Mouse (Mus musculus) spleen, postnatal 14 days (tissue): Measurements from ENCODE around the gene Ass1.

Source experiments
- DNase-seq, 2 experiments: peaks; one replicate each; pipeline ENCODE4 v3.0.0; 2021 to 2022; ENCODE audit warnings: low spot score in 2 of 2

Gene Ass1

DNA sequence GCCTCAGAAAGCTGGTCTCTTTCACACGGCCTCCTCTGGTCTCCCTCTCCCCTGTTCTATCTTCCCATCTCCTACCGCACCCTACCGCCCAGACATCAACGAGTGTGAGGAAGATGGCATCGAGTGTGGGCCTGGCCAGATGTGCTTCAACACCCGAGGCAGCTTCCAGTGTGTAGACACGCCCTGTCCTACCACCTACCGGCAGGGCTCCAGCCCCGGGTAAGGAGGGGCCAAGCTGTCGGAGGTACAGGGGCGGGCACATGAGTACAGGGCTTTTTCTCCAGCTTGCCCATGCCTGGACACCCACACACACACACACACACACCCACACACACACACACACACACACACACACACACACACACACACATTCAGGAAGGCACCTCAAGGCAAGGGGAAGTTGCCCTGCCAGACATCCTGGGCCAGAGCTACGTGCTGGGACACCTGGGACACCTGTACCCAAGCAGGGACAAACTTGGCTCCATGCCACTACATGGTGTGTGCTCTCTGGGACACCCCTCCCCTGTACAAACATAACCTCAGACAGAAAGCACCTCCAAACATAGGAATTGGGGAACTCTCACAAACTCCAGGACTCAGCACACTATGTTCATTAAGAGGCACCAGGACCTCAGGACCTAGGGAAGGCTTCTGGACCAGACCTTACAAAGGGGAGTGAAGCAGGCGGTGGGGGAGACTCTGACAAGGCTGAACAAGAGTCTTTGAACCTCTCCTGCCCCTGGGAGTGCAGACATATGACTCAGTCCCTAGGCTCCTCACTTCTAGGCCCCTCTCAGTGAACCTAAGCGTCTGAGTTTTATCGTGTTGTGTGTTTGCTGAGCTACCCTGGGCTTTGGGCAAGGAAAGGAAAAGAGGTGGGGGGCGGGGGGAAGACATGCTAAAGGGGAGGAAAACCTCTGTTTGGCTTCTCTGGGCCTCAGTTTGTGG, 10.7 kb upstream of the Ass1 start:
- DNase-seq: no peak

DNA sequence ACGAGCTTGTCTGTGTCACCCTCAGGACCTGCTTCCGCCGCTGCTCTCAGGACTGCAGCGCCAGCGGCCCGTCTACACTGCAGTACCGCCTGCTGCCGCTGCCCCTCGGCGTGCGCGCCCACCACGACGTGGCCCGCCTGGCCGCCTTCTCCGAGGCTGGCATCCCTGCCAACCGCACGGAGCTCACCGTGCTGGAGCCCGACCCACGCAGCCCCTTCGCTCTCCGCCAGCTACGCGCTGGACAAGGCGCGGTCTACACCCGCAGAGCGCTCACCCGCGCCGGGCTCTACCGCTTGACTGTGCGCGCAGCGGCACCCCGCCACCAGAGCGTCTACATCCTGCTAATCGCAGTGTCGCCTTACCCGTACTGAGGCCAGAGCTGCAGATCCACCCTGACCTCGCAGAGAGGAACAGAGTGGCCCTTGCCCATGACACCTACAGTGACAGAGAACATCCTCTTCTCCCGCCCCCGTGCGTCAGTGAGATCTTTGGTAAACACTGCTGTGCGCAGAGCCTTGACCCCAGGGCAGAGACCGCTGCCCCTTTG, 9.9 kb upstream of the Ass1 start:
- DNase-seq: peak; percentile 24 to 54

DNA sequence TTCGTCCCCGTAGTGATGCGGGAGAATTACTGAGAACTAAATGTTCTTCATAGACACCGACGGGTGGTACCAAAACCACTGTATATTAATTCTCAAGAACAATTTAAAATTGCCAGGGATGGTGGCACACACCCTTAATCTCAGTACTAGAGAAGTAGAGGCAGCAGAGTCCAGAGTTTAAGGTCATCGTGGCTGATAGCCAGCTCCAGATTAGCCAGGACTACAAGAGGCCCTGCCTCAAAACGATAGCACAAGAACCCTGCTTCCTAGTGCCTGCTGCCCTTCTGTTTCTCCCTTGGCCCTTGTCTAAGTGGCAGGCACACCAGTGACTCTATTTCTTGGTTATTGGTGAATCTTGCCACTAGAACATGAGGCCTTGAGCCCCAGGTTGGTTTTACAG, 9.1 kb upstream of the Ass1 start:
- DNase-seq: no peak

DNA sequence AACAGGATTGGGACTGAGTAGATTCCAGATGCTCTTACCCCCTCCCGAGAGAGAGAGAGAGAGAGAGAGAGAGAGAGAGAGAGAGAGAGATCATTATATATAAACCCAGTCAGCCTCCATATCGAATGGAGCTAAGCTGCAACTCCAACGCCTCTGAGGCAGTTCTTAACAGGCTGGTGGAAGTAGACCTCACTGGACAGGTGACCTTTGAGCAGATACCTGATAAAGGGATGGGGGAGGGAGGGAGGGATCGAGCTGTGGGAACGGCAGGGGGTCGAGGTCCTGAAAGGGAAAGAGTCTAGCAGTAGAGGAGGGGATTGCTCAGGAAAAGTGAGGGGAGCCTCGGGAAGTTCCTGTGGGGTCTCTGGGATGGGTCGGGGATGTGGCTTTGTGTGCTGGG, 8.0 kb upstream of the Ass1 start:
- DNase-seq: no peak

DNA sequence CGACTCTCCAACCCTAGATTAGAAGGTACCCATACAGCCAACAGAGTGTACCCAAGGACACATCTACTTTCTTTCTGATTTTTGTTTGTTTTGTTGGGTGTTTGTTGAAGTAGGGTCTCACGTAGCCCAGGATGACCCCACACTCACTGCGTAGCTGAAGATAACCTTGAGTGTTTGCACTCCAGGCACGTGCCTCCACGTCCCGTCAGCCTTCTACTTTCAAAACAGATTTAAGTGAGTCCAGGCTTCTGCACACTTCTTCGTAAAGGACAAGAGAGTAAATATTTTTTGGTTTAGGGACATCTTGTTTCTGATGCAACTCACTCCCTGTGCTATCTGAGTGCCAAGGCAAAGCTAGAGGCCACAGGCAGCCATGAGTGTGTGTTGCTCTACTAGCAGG, 6.8 kb upstream of the Ass1 start:
- DNase-seq: no peak

DNA sequence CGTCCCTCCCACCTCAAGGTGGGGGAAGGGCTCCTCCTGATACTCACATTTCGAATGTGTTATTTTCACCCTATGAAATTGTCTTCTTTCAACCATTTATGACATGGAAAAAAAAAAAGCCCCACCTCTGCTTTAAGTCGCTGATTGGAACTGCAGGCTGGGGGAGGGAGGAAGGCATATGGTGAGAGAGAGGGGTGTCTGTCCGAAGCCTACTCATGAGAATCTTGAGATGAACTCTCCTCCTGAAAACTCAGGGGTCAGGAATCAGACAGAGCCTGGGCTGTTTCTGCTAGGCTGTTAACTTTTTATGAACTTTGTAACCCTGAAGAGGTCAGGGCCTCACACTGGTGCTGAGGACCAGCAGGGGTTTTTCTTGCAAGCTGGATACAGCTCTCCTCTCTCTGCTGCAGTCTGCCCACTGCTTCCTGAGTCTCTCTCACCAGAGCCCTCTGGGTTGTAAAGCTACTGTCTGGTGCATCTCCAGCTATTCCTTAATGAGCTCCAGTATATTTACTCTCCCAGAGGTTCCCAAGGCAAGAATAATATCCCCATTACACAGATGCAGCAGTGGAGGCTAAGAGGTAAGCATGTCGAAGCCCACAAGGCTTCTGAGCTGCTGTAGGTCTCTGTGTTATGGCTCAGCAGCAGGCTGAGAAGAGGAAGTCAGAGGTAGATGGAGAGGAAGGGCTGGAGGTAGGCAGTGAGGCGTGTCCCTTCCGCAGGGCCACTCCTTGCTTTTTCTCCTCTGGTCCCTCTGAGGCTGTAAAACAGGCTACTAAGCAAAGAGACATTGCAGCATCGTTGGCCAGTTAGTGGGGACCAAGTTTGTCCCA, 6.1 kb upstream of the Ass1 start:
- DNase-seq: no peak

DNA sequence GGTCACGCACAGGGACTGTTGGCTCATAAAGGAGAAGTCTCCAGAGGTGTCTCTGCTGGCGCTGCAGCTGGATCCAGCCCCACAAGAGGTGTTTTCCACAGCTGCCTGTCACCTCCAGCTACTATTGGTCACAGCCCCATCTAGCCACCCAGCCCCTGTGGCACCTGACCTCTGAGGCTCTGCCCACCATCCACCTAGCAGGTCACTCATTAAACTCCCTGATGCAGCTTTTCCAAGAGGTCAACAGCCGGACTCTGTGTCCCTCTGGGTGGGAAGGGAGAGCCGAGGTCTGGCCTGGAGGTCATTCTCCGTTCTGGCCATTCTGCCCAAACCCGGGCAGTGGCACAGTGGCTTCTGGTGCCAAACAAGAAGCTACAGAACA, 5.5 kb upstream of the Ass1 start:
- DNase-seq: no peak

DNA sequence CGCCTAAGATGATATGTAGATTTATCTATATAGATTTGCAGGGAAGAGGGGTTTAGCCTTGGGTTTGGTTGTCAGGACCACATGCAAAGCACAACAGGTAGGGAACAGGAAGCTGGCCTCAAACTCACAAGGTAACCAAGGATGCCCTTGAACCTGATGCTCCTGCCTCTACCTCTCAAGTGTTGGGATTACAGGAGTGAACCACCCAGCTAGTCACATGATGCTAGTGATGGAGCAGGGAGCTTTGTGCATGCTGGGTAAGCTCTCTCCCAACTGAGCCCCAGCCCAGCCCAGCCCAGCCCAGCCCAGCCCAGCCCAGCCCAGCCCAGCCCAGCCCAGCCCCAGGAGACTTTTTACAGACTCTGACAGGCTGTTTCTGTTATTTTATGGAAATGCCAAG, 2.5 kb upstream of the Ass1 start:
- no peak for DNase-seq

DNA sequence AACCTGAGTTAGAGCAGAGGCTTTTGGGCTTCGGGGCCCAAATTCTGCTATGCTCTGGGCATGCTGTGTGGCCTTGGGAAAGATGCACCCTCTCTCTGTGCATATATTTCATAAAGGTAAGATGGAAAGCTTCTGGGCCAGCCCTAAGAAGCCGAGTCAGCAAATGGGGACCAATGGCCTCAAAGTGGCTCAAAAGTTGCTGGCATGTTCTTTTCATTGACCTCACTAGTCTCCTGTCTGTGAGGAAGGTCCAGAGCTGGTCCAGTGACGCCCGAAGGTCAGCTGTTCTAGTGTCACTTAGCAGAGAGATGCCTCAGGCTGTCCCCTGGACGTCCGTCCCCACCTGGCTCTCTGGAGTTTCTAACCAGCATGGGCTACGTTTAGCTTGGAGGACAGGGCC, 1.1 kb upstream of the Ass1 start:
- DNase-seq: no peak

DNA sequence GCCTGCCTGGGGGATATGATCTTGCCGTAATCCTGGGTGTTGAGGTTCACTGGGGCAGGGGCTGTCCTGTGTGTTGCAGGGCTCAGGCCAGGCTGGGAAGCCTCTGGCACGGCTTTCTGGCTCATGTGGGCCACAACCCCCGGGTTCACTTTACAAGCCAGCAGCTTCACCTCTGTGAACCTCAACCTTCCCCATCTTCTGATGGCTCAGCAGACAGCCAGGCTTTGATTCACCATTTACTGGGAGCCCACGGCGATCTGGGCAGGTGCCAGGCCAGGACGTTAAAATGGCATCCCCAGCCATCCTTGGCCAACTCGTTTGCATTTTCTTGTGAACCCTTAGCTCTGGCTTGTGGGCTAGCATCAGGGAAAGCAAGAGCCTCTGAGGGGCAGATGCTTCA, 527 bp upstream of the Ass1 start:
- no peak for DNase-seq

DNA sequence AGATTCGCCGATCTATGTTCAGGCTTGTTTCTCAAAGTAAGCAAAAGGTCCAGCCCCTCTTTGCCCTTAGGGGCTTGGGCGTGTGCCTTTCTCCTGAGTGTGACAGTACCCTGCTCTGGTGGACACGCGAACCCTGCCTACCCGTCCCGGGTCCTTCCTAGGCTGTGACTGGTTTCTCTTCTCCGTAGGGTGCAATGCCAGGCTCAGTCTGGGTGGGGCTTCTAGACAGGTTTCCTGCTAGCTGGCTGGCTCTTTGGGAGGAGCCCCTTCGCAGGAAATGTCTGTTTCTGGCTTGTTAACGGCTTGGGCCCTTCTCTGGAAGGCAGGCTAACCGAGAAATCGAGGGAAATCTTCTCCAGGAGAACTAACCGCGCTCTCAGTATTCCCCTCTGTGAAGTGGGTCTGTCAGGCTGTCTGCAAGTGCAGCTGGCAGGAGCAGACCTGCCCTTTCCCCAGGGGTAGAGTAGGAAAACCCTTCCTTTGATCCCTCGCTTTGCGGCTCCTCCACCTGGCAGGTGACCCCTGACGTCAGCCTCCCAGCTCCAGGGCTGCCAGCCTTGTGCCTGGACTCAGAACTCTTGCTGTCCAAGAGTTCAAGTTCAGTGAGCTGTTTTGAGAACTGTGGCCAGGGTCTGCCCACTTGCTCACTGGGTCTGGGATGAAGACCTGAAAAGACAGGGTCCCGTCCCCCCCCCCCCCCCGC, 827 bp downstream of the Ass1 start:
- DNase-seq: no peak

DNA sequence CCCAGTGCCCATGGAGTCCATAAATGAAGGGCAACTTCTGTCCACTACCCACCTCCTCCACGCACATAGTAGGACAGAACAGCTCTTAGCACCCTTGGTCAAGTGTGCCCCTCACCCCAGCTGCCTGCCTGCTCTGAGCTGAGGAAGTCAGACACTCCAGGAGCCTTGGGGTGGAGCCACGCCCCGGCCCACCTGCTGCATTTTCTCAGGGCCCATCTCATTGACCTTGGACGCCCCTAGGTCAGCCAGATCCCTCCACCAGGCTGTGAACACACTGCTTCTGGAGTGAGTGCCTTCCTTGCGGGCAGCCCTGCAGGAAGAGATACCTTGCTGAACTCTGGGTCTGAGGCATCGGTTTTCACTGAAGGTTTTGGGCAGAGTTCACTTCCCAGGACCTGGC, 1.6 kb downstream of the Ass1 start:
- DNase-seq: no peak

DNA sequence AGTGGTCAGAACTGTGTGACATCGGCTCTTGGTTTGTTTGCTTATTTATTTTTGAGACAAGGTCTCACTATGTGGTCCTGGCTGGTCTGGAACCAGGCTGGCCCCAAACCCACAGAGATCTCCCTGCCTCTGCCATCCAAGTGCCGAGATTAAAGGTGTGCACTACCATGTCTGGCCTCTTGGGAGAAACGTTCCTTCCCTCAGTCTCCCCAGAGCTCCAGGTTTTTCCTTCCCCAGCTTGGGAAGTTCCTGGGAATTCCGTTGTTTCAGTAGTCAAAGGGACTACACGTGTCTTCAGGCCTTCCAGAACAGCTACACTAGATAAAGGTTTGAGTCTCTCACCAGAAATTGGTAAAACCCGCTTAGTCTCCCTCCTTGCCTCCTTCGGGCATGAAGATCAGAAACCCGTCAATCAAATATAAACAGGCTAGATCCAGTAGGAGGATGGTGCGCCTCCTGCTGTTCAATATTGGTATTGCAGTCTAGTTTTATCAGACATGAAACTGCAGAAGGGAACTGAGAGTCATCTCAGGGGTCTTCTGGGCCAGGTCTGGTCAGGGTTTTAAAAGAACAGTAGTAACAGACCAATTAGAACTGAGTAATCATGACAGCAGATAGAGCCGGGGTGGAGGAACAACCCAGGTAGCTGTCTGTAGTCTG, 2.5 kb downstream of the Ass1 start:
- peak in 1 of 2 experiments; percentile 74 for DNase-seq

DNA sequence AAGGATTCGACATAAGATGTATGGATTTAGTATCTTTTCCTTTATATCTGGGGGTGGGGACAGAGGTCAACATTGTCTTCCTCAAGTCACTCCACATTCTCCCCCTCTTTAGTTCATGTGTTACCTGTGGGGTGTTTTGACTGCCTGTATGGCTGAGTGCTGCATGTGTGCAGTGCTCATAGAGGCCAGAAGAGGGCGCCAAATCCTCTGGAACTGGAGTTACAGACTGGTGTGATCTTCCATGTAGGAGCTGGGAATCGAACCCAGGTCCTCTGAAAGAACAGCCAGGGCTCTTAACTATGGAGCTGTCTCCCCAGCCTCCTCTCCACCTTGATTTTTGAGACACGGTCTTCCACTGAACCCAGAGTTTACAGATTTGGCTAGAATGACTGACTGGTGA, 3.9 kb downstream of the Ass1 start:
- DNase-seq: peak in 1 of 2 experiments; percentile 26

DNA sequence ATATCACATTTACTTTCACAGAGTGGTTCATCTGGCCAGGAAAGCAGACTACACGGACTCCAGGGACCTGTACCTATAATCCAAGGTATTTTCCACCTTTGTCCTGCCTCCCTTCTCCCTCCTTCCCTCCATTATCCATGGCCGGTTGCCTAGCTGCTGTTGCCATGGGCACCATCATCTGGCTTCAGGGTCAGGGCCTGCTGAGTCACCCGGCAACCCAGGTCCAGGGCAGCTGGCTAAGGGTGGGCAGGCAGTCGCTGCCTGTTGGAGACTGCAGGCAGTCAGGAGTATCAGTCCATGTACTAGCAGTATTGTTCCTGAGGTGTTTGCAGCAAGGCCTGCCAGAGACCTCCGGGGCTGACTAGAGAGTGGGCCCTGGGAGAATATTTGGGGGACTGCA, 4.7 kb downstream of the Ass1 start:
- no peak for DNase-seq

DNA sequence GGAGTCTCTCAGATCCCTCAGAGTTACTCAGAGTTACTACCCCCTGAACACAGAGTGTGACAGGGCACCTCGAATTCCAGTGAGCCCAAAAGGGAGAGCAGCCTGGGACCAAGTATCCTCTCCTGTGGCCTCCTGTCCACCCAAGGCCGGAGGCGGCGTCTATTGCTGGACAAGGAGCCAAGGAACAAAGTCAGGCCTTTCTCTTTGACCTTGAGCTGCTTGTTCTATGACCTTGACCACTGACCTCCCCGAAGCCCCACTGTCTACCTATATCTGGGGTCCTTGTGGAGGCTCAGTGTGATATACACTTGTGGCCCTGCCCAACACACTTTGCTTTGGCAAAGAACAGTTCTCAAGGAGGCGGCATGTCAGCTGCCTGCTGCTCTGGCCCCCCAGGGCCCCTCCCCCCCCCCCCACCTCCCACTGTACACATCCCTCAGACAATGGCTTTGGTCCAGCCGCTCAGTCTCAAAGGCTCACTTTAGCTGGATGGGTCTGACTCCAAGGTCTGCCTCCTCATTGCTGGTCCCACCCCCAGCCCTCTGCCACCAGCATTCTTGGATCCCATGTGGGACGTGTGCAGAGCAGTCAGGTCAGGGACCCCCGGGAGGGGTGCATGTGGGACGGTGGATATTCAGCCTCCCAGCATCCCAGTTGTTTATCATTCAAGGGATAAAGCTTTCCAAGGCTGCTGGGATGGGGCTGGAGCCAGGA, 6.3 kb downstream of the Ass1 start:
- no peak for DNase-seq

DNA sequence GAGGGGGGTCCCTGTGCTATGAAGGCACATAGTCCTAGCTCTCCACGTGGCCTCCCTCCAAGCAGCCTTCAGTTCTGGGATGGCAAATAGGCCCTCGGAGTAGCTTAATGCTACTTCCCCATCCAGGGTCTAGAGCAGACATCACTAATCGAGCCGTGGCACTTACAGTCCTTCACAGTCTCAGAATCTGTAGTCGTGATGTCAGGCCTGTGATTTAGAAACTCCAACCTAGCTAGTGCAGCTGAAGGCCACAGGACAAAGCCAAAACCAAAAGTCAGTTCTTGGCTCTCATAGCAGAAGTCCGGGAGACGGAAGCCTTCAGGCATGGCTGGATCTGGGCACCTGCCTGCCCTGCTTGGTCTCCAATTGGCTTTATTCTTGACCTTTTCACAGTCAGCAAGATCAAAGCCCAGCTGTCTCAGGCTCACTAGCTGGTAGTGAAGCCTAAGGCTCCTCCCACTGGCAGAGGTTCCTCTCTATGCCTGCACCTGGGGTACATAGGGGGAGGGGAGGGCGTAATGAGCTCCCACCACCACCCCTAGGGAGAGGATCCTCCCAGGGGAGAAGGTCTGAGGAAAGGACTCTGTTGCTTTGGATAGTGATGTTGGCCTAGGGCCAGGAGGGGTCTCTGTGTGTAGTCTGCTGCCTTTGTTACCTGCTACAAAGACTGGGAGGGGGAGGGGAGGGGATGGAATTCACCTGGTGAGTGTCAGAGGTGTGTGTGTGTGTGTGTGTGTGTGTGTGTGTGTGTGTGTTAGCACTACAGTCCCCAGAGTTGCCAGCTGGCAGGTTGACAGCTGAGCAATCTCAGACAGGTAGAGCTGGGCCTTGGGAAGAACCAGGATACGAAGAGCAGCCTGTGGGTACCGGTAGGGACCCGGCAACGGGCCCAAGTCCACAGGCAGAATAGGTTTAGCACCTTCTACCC, 7.5 kb downstream of the Ass1 start:
- DNase-seq: no peak

DNA sequence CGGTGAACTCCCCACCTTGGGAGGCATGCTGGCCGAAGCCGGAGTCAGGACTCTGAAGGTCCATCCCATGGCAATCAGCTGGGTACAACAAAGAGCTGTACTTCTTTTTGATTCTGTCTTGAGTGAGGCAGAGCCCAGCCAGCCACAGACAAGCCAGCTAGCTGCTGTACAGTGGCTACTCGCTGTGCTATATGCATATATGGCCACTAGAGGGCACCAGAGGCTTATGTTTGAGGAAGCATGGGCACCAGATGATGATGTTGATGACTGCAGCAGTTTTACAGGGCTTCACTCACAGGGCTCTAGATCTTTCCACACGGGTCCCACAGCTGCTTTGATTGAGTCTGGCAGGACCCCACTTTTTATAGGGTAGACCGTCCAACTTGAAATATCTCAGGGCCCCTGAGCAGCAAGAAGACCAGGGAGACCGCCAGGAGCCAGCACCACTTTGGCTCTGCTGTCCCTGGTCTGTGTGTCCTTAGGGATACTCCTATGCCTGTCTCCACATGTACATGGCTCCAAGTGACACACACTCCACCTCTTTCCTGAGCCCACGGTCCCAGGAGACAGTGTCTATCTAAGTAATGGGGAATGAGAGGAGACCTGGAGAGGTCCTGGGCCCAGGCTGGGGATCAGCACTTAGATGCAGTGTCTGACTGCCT, 13.0 kb downstream of the Ass1 start:
- peak; percentile 52 to 72 for DNase-seq

DNA sequence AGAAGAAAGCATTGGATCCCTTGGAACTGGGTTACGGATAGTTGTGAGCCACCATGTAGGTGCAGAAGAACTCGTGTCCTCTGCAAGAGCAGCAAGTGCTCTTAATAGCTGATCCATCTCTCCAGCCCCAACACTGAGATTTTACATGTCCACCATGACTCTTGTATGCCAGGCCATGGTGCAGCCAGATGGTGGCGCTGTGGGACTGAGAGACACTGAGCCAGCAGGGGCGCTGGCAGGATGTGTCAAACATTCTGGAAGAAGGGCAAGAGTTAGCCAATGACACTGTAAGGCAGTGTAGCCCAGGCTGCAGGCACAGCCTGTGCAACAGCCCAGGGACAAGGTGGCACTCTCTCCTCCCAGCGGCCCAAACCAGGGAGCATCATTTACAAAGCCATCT, 14.2 kb downstream of the Ass1 start:
- peak; percentile 34 to 53 for DNase-seq
